Mouse (Mus musculus) frontal cortex, postnatal 36 days (tissue): ENCODE measurements around the gene Vmn2r45.
"Not testable (repeated sequence)": the region's sequence is repeated elsewhere in the genome, so short reads cannot be mapped to it uniquely, and the experiment has no call there.

ENCODE experiments used
- DNase-seq, 2 experiments: peaks; one replicate each; pipeline ENCODE4 v3.0.0; 2022; ENCODE audit warnings: low spot score in 2 of 2

The Vmn2r45 gene

GRCm38 (mm10) chr7:8488975-8489374 is at the start of gene Vmn2r45:
Gene Vmn2r45 (minus strand): TSS chr7:8489075.
- DNase-seq = not testable (repeated sequence)
